Mouse (Mus musculus) mouse trophoblast stem cell (cell line): ENCODE measurements around the gene Gm37240.

Source experiments
- in situ Hi-C, 2 experiments: fragments of 300-500 bp; cut with MseI, MboI; formaldehyde crosslinking; loops; 2 replicates in 1 of 2; 3 replicates in 1 of 2; pipeline ENCODE4 v1.15.1; 2025

Gm37240 gene

GRCm38 (mm10) chr3:84775067-84775423, 1112.3 kb downstream of the Gm37240 start:
- in situ Hi-C loops, result no loop called here

- in situ Hi-C loops, result no loop called here
Measured at GRCm38 (mm10) chr3:84774246-84775066, 1112.9 kb downstream of the Gm37240 start.

DNA sequence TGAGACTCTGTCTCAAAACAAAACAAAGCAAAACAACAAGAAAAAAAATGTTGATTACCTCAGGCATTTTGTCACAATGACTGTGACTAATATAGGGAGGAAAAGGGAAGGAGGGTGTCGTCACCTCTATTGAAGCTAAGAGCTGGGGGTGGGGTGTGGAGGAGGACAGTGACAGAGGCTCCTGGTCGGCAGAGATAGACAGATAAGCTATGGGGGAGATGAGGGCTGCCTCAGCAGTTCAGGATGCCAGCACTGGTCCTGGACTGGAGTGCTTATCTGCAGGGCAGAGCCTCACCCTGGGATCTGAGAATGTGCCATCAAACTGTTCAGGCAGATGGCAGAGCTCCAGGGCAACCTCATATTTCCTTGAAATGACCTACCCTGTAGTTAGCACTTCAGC, 1115.3 kb downstream of the Gm37240 start:
- in situ Hi-C loops, result no loop called here

GRCm38 (mm10) chr3:84770518-84770917, 1116.8 kb downstream of the Gm37240 start:
- in situ Hi-C loops, result no loop called here

GRCm38 (mm10) chr3:84769411-84769810, 1117.9 kb downstream of the Gm37240 start:
- in situ Hi-C loops, result no loop called here

DNA sequence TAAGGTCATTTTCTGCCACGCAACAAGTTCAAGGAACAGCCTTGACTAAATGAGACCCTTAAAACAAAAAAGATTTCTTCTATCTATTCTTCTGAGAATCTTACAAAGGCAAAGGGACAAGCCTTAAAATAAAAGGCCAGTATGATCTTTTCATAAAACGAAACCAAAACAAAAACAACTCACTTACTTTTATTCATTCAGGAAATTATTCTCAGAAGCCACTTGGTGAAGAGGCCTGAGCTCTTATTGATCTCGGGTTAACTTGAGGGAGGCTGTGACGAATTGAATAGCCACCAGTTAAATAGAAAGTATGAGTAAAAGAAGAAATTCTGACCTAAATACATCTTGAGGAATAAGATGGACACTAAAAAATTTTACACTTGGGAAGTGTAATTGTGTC, 1118.4 kb downstream of the Gm37240 start:
- in situ Hi-C loops, result no loop called here

GRCm38 (mm10) chr3:84753816-84754215, 1133.5 kb downstream of the Gm37240 start:
- in situ Hi-C loops, result no loop called here

DNA sequence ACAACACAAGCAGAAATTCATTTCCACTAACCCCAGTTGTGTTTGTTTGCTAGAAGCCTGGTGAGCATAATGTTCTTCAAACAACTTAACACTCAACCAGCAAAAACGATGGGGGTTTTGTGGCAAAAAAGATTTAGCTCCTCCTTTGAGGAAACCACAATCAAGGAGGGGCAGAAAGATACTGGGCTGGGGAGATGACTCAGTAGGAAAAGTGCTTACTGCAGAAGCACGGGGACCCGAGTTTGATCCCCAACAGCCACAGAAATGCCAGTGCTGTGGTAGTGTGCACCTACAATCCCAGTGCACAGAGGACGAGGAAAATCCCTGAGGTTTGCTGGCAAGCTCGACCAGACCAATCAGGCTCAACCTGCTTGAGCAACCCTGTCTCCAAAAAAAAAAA, 1138.1 kb downstream of the Gm37240 start:
- in situ Hi-C loops, result no loop called here

- in situ Hi-C loops, result no loop called here
Measured at GRCm38 (mm10) chr3:84748139-84748538, 1139.2 kb downstream of the Gm37240 start.

- in situ Hi-C loops, result no loop called here
Measured at GRCm38 (mm10) chr3:84745537-84746189, 1141.7 kb downstream of the Gm37240 start.

- in situ Hi-C loops, result no loop called here
Measured at GRCm38 (mm10) chr3:84744707-84745106, 1142.6 kb downstream of the Gm37240 start.

DNA sequence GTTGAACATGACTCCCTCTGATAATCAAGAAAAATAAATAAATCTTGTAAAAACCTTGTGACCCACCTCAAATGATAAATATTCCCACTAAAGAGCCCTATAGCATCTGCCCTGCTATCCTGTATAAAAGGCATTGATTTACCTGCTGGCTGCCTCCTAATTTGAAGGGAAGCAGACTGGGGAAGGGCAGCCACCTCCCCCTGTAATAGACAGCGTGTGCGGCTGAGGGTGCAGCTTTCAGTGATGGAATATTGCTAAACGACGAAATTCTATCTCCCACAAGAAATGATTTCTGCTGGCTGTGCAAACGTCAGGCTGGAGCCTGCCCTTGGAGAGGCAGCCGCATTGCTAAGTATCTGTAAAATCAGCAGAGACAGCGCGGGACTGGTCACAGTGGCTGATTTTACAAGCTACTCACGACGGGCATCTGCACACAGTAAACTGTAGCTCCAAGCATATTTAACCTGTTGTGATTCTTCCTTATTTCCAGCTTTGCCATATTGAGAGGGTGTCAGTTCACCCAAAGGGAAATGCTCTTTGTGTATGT, 1147.2 kb downstream of the Gm37240 start:
- in situ Hi-C loops, result no loop called here

GRCm38 (mm10) chr3:84737137-84737536, 1150.2 kb downstream of the Gm37240 start:
- in situ Hi-C loops, result no loop called here

GRCm38 (mm10) chr3:84735716-84736115, 1151.6 kb downstream of the Gm37240 start:
- in situ Hi-C loops, result no loop called here

GRCm38 (mm10) chr3:84732516-84732915, 1154.8 kb downstream of the Gm37240 start:
- in situ Hi-C loops, result no loop called here

GRCm38 (mm10) chr3:84732016-84732502, 1155.3 kb downstream of the Gm37240 start:
- in situ Hi-C loops, result no loop called here

DNA sequence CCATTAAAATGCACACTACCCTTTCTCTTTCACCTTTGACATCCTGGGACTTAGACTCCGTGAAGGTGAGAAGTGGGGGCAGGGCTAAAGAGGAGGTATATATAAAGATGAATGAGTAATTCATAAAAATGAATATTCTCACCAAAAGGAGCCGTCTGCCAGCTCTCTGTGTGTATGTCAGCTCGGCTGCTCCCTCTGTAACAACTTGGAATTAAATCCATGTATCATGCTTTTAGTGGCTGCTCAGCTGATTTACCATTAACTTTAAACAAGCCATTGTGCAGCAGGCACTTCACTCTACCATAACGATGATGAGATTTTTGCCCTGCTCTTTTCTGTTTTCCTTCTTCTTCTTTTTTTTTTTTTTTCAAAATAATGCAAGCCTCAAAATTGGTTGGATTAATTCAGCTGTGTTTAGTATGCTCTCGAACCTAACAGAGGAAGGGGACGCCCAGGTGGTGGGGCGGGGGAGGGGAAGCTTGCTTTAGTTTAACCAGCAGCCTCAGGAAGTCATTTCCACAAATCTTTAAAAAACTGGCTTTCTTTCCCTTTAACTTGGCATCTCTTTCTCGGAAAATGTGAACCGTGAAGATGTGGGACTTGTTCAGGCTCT, 1155.8 kb downstream of the Gm37240 start:
- in situ Hi-C loops, result no loop called here

- in situ Hi-C loops, result no loop called here
Measured at GRCm38 (mm10) chr3:84731003-84731402, 1156.3 kb downstream of the Gm37240 start.

- in situ Hi-C loops, result no loop called here
Measured at GRCm38 (mm10) chr3:84729806-84730205, 1157.5 kb downstream of the Gm37240 start.

- in situ Hi-C loops, result no loop called here
Measured at GRCm38 (mm10) chr3:84723996-84724395, 1163.3 kb downstream of the Gm37240 start.

DNA sequence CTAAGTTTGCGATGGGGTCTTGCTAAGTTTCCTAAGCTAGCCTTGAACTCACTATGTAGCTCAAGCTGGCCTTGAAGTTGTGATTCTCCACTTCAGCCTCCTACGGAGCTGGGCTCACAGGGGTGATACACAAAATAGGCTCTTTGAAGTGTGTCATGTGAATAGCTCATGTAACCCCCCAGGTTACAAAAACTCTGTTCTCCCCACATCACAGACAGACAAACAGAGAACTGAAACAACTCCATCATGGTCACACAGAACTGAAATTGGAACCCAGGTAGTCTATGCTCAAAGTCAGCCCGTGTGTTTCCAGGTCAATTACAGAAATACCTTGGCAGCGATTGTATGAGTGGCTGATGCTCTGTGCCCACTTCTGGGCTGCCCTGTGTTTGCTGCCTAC, 1164.6 kb downstream of the Gm37240 start:
- in situ Hi-C loops, result no loop called here

- in situ Hi-C loops, result no loop called here
Measured at GRCm38 (mm10) chr3:84715073-84715768, 1172.1 kb downstream of the Gm37240 start.
